Mouse (Mus musculus) myocyte (in vitro differentiated cells): ENCODE results near the gene Usp36. TPM values are rescaled to one million over a fixed set of nuclear protein-coding genes. Genes with fewer than 3 reads are reported as not detected.

Experiments used
- H3K27me3 ChIP-seq: one replicate; pipeline ENCODE4 v1.6.1; 2011; ENCODE audit not compliant: control insufficient read depth, insufficient read depth, insufficient read length
- H3K36me3 ChIP-seq: one replicate; pipeline ENCODE4 v1.6.1; 2011; ENCODE audit not compliant: control insufficient read depth, insufficient read depth
- H3K4me2 ChIP-seq: one replicate; pipeline ENCODE4 v1.6.1; 2011; ENCODE audit warnings: low read depth, control low read depth
- H3K4me3 ChIP-seq: one replicate; pipeline ENCODE4 v1.5.1; 2011; ENCODE audit warnings: mild to moderate bottlenecking, control low read depth, moderate library complexity
- H3K79me2 ChIP-seq: one replicate; pipeline ENCODE4 v1.6.1; 2011; ENCODE audit not compliant: control insufficient read depth, insufficient read depth
- H3ac ChIP-seq: one replicate; pipeline ENCODE4 v1.6.1; 2011; ENCODE audit not compliant: control insufficient read depth, insufficient read length
- CEBPB ChIP-seq: IDR thresholded peaks from 2 replicates; pipeline ENCODE4 v1.6.1; 2011; ENCODE audit warnings: mild to moderate bottlenecking, moderate library complexity; ENCODE audit not compliant: poor library complexity, insufficient read depth, severe bottlenecking
- E2F4 ChIP-seq: IDR thresholded peaks from one replicate; pipeline ENCODE4 v1.6.1; 2011; ENCODE audit warnings: mild to moderate bottlenecking, control low read depth, moderate library complexity; ENCODE audit not compliant: insufficient read depth
- MAX ChIP-seq: IDR thresholded peaks from one replicate; pipeline ENCODE4 v1.6.1; 2011; ENCODE audit warnings: low read depth, mild to moderate bottlenecking, control low read depth
- MYOD1 ChIP-seq, 3 experiments: IDR thresholded peaks; one replicate each; pipeline ENCODE4 v1.6.1; 2011; ENCODE audit warnings: control low read depth in 2 of 3, low read depth in 2 of 3, mild to moderate bottlenecking in 2 of 3, moderate library complexity in 1 of 3; ENCODE audit not compliant: insufficient read length in 2 of 3, control insufficient read depth in 1 of 3
- MYOG ChIP-seq, 3 experiments: IDR thresholded peaks; one replicate each; pipeline ENCODE4 v1.6.1; 2011; ENCODE audit warnings: control low read depth in 2 of 3, low read depth in 2 of 3, mild to moderate bottlenecking in 2 of 3; ENCODE audit not compliant: insufficient read length in 2 of 3, control insufficient read depth in 1 of 3, insufficient read depth in 1 of 3
- POLR2A ChIP-seq: IDR thresholded peaks from one replicate; pipeline ENCODE4 v1.6.1; 2011; ENCODE audit warnings: low read depth, mild to moderate bottlenecking, control low read depth, moderate library complexity; ENCODE audit not compliant: insufficient read length
- POLR2AphosphoS2 ChIP-seq: IDR thresholded peaks from one replicate; pipeline ENCODE4 v1.6.1; 2011; ENCODE audit warnings: low read depth, control low read depth; ENCODE audit not compliant: insufficient read length
- REST ChIP-seq: IDR thresholded peaks from one replicate; pipeline ENCODE4 v1.6.1; 2011; ENCODE audit warnings: mild to moderate bottlenecking, control low read depth, moderate library complexity; ENCODE audit not compliant: insufficient read depth, insufficient read length
- SRF ChIP-seq: IDR thresholded peaks from one replicate; pipeline ENCODE4 v1.6.1; 2011; ENCODE audit warnings: low read depth; ENCODE audit not compliant: control insufficient read depth, insufficient read length
- TCF12 ChIP-seq: IDR thresholded peaks from one replicate; pipeline ENCODE4 v1.6.1; 2011; ENCODE audit warnings: mild to moderate bottlenecking, control low read depth; ENCODE audit not compliant: poor library complexity, insufficient read depth, severe bottlenecking
- TCF3 ChIP-seq: IDR thresholded peaks from one replicate; pipeline ENCODE4 v1.6.1; 2011; ENCODE audit warnings: low read depth, control low read depth; ENCODE audit not compliant: insufficient read length
- USF1 ChIP-seq: IDR thresholded peaks from one replicate; pipeline ENCODE4 v1.6.1; 2011; ENCODE audit warnings: low read depth, mild to moderate bottlenecking, control low read depth, moderate library complexity
- polyA plus RNA-seq: library from polyadenylated mRNA; unstranded; fragments of >200 nt; fragmentation: generic; extraction: Trizol; gene quantifications from one replicate; pipeline ENCODE4 v1.2.1, GENCODE M21; 2012; ENCODE audit warnings: missing spikeins

Usp36 gene
- polyA plus RNA-seq, 1 experiment = 19.5 TPM

DNA sequence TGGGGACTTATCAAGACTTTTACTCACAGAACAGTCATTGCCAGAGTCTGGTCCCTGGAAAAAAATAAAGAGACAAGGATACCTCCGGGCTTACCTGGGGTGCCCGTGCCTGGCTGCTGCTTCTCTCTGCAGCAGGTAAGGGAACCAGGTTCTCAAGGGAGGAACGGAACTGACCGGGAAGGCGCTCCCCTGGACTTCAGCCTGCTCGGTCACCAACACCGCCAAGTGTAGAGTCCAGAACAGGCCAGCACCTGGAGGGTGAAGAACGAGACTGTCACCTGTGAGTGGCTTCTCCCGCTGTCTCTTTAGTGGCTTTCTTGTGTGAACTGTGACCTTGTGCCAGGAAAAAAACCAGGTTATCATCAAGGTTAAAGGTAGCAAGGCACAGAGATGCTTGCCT, 2.5 kb downstream of the Usp36 start:
- Histone ChIP-seq H3K4me3 (no peak overlapping the region), H3ac (no peak overlapping the region), H3K36me3 (peaks cover 35% of the 10 kb centered on the region), H3K27me3 (no peaks in the 10 kb centered on the region), H3K79me2 (peaks cover 41% of the 10 kb centered on the region), H3K4me2 (no peak overlapping the region)
- TF ChIP-seq CEBPB = no peak
- no peak for TF ChIP-seq SRF
- no peak for TF ChIP-seq MYOG (IDR thresholded peaks at IDR 0.05; ENCODE audit: control insufficient read depth in 1 of 3, insufficient read depth in 1 of 3, insufficient read length in 2 of 3, low read depth in 2 of 3)

DNA sequence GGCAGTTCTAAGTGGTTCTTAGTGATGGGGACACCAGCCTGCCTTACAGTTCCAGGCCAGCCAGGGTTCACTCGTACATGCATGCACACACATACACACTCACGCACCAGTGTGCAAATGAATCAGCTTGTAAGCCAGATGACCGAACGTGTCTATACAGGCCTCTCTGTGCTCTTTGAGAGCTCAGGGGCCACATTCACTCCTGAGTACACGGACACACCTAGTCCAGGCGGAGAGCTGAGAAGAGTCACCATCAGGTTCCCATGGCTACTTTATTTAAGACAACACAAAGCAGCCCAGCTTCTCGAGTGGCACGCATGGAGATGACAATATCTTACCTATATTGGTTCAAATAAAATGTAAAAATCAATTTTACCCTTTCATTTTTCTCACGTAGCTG, 3.6 kb downstream of the Usp36 start:
- H3K79me2 ChIP-seq = peaks cover 41% of the 10 kb centered on the region
- TF ChIP-seq MYOG (IDR thresholded peaks at IDR 0.05; ENCODE audit: control insufficient read depth in 1 of 3, insufficient read depth in 1 of 3, insufficient read length in 2 of 3, low read depth in 2 of 3) (no peak), POLR2A (no peak), USF1 (no peak), TCF12 (no peak), REST (no peak), SRF (no peak), E2F4 (no peak), MAX (no peak), TCF3 (no peak), MYOD1 (IDR thresholded peaks at IDR 0.05; ENCODE audit: control insufficient read depth in 1 of 3, insufficient read length in 2 of 3, low read depth in 2 of 3) (no peak), POLR2AphosphoS2 (no peak)
- H3K4me3 ChIP-seq = no peak overlapping the region
- no peak overlapping the region for H3K4me2 ChIP-seq
- H3ac ChIP-seq = no peak overlapping the region
- H3K27me3 ChIP-seq = no peaks in the 10 kb centered on the region
- H3K36me3 ChIP-seq = peaks cover 46% of the 10 kb centered on the region

DNA sequence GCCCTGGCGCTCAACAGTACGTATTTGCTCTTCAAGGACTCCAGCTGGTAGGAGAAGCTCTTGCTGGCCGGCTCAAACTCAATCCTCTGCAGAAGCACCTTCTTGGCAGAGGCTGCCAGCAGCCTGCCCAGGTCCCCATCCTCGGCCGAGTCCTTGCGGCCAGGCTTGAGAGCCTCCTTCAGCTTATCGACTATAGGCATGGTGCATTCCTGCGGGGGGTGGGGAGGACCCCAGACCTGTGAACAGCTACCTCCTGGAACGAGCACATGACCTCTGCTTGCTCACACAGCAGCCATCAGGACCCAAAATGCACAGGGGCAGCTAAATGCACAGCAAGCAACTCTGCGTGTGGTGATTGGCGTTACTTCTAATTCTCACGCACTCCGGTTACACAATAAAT, 4.3 kb downstream of the Usp36 start:
- Histone ChIP-seq H3ac (no peak overlapping the region), H3K79me2 (peaks cover 41% of the 10 kb centered on the region), H3K4me3 (no peak overlapping the region), H3K27me3 (no peaks in the 10 kb centered on the region), H3K4me2 (no peak overlapping the region), H3K36me3 (peaks cover 46% of the 10 kb centered on the region)
- TF ChIP-seq E2F4 (no peak), MYOD1 (IDR thresholded peaks at IDR 0.05; ENCODE audit: control insufficient read depth in 1 of 3, insufficient read length in 2 of 3, low read depth in 2 of 3) (no peak), TCF3 (no peak), POLR2A (no peak), USF1 (no peak), TCF12 (no peak), MAX (no peak), MYOG (IDR thresholded peaks at IDR 0.05; ENCODE audit: control insufficient read depth in 1 of 3, insufficient read depth in 1 of 3, insufficient read length in 2 of 3, low read depth in 2 of 3) (no peak), POLR2AphosphoS2 (no peak), CEBPB (no peak), SRF (no peak), REST (no peak)

DNA sequence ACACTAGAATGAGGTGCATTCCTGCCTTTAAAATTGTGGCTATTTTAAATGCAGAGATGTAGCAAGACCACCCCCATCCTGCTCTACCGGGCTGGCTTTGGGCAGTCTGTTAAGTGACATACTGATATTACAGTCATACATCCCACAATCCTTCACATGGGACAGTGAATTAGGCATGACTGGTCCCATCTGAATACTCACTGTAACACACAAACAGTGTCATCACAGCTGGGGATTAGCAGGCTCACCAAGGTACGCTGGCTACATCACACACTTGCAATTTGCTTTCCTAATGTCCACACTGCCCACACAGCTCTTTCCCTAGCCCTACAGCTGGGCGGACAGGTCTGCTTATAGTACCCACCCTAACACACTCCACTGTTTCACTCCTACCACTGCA, 9.8 kb downstream of the Usp36 start:
- Histone ChIP-seq H3K4me2 (no peak overlapping the region), H3K79me2 (peaks cover 3% of the 10 kb centered on the region), H3K36me3 (peaks cover 61% of the 10 kb centered on the region), H3K4me3 (no peak overlapping the region), H3K27me3 (no peaks in the 10 kb centered on the region), H3ac (no peak overlapping the region)
- TF ChIP-seq TCF12 = no peak
- TF ChIP-seq REST = no peak
- peak; percentile 11 for TF ChIP-seq POLR2A

DNA sequence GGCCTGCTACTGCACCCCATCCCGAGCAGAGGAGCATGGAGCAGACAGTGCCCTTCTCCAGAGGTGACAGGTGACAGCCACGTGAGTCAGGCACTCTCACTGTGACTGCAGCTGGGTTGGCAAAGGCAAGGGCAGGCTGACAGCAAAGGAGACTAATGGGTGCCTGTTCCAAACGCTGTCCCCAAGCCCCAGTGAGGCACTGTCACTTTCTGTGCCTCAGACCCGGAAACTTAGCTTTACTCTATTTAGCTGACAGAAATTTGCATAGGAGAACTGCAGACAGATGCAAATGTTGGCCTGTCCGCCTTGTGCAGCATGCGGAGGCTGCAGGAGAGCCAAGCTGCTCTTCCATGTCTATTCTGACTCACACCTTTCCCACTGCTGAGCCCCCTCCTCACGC, 13.7 kb downstream of the Usp36 start:
- Histone ChIP-seq H3K27me3 (no peaks in the 10 kb centered on the region), H3ac (no peak overlapping the region), H3K4me2 (no peak overlapping the region), H3K36me3 (peaks cover 41% of the 10 kb centered on the region), H3K79me2 (peaks cover 3% of the 10 kb centered on the region), H3K4me3 (no peak overlapping the region)
- no peak for TF ChIP-seq POLR2A

DNA sequence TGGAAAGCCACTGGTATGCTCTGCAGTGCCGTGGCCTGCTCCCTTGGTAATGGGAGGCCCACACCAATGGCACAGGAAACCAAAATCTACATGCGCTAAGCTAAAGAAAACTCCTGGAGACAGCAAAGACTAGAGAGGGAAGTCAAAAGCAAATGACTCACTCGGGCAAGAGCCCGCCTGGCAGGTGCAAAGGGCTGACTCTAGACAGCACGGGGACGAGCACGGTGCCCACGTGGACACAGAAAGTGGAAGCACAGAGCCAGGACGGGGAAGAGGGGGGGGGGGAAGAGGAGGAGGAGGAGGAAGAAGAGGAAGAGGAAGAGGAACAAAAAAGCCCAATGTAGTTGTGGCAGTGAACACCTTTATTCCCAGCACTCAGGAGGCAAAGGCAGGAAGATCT, 15.0 kb downstream of the Usp36 start:
- no peak overlapping the region for H3K4me2 ChIP-seq
- H3K36me3 ChIP-seq = peaks cover 38% of the 10 kb centered on the region
- H3K27me3 ChIP-seq = no peaks in the 10 kb centered on the region
- no peak for TF ChIP-seq TCF3
- TF ChIP-seq POLR2A = no peak
- no peak for TF ChIP-seq MYOD1 (IDR thresholded peaks at IDR 0.05; ENCODE audit: control insufficient read depth in 1 of 3, insufficient read length in 2 of 3, low read depth in 2 of 3)
- TF ChIP-seq POLR2AphosphoS2 = no peak
- no peak for TF ChIP-seq TCF12
- no peak for TF ChIP-seq E2F4
- TF ChIP-seq REST = no peak
- no peak for TF ChIP-seq MYOG (IDR thresholded peaks at IDR 0.05; ENCODE audit: control insufficient read depth in 1 of 3, insufficient read depth in 1 of 3, insufficient read length in 2 of 3, low read depth in 2 of 3)
- H3ac ChIP-seq = no peak overlapping the region
- H3K79me2 ChIP-seq = peaks cover 3% of the 10 kb centered on the region
- H3K4me3 ChIP-seq = no peak overlapping the region
